Mouse (Mus musculus): ENCODE results near the gene Ifngr1. TPM values are rescaled to one million over a fixed set of nuclear protein-coding genes. Genes with fewer than 3 reads are reported as not detected.

Gene Ifngr1
- polyA plus RNA-seq (2015; fragmentation: Nextera tagmentation; extraction: Ambion mirVana): 19.4 and 20.0 TPM in 2 replicates

- WGBS: under 1% methylated on average over 52 of the region's 52 CpGs
- H3K9ac ChIP-seq (ENCODE audit: low read depth, low read length): peak within 1 kb of the TSS; percentile 88
- peak; percentile 100 for ATAC-seq
- H3K27me3 ChIP-seq (ENCODE audit: control insufficient read depth, insufficient read depth, low read depth, low read length): no peaks in the 10 kb centered on the region
- H3K27ac ChIP-seq (ENCODE audit: low read length): peak within 1 kb of the TSS; percentile 71
- peak within 1 kb of the TSS; percentile 81 for H3K4me3 ChIP-seq (ENCODE audit: low read depth, low read length)
- H3K36me3 ChIP-seq (ENCODE audit: control insufficient read depth, insufficient read depth, low read length): no peaks in the 10 kb centered on the region
- no peaks in the 10 kb centered on the region for H3K9me3 ChIP-seq (replicated peaks; ENCODE audit: control insufficient read depth, low read length, poor library complexity, severe bottlenecking)
- H3K4me1 ChIP-seq (ENCODE audit: control insufficient read depth, insufficient read depth, low read length): peaks cover 6% of the 10 kb centered on the region
- H3K4me2 ChIP-seq (ENCODE audit: low read length): peak within 1 kb of the TSS; percentile 89
Measured at GRCm38 (mm10) chr10:19591641-19592441, at the start of gene Ifngr1. TSS of gene Ifngr1 (plus strand) at chr10:19591949.

GRCm38 (mm10) chr10:19546825-19547224, 44.9 kb upstream of the Ifngr1 start:
- WGBS: 97% methylated on average over 1 of the region's 1 CpGs
- ATAC-seq: no peak
- H3K4me1 ChIP-seq (ENCODE audit: control insufficient read depth, insufficient read depth, low read length): no peaks in the 10 kb centered on the region
- H3K36me3 ChIP-seq (ENCODE audit: control insufficient read depth, insufficient read depth, low read length): no peaks in the 10 kb centered on the region
- no peaks in the 10 kb centered on the region for H3K9me3 ChIP-seq (replicated peaks; ENCODE audit: control insufficient read depth, low read length, poor library complexity, severe bottlenecking)
- no peaks in the 10 kb centered on the region for H3K27me3 ChIP-seq (ENCODE audit: control insufficient read depth, insufficient read depth, low read depth, low read length)
- no peak overlapping the region for H3K4me2 ChIP-seq (ENCODE audit: low read length)
- H3K27ac ChIP-seq (ENCODE audit: low read length): no peak overlapping the region
- no peak overlapping the region for H3K4me3 ChIP-seq (ENCODE audit: low read depth, low read length)
- no peak overlapping the region for H3K9ac ChIP-seq (ENCODE audit: low read depth, low read length)

GRCm38 (mm10) chr10:19548016-19548415, 43.7 kb upstream of the Ifngr1 start:
- Histone ChIP-seq H3K4me3 (ENCODE audit: low read depth, low read length) (no peak overlapping the region), H3K36me3 (ENCODE audit: control insufficient read depth, insufficient read depth, low read length) (no peaks in the 10 kb centered on the region), H3K9me3 (replicated peaks; ENCODE audit: control insufficient read depth, low read length, poor library complexity, severe bottlenecking) (no peaks in the 10 kb centered on the region), H3K9ac (ENCODE audit: low read depth, low read length) (no peak overlapping the region), H3K4me1 (ENCODE audit: control insufficient read depth, insufficient read depth, low read length) (no peaks in the 10 kb centered on the region), H3K4me2 (ENCODE audit: low read length) (no peak overlapping the region), H3K27me3 (ENCODE audit: control insufficient read depth, insufficient read depth, low read depth, low read length) (no peaks in the 10 kb centered on the region), H3K27ac (ENCODE audit: low read length) (no peak overlapping the region)
- 60% methylated on average over 1 of the region's 1 CpGs for WGBS
- no peak for ATAC-seq

DNA sequence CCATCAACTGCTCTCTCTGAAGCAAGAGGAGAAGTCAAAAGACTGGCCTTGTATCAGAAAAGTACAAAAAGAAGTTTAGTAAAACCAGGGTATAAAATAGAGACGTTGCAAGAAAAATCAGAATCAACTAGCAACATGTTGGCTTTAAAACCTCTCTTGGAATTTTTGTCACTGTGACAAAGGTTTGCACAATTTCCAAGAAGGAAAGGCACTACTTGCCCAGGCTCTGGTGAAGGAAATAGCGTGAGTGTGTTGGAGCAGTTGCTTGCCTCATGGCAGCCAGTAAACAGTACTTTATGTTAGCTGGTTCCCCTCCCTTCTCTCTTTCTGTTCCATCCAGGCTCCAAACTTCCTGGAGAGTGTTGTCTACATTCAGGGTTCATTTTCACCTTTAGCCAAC, 43.3 kb upstream of the Ifngr1 start:
- Histone ChIP-seq H3K27ac (ENCODE audit: low read length) (no peak overlapping the region), H3K27me3 (ENCODE audit: control insufficient read depth, insufficient read depth, low read depth, low read length) (no peaks in the 10 kb centered on the region), H3K9me3 (replicated peaks; ENCODE audit: control insufficient read depth, low read length, poor library complexity, severe bottlenecking) (no peaks in the 10 kb centered on the region), H3K9ac (ENCODE audit: low read depth, low read length) (no peak overlapping the region), H3K4me1 (ENCODE audit: control insufficient read depth, insufficient read depth, low read length) (no peaks in the 10 kb centered on the region), H3K36me3 (ENCODE audit: control insufficient read depth, insufficient read depth, low read length) (no peaks in the 10 kb centered on the region), H3K4me2 (ENCODE audit: low read length) (no peak overlapping the region), H3K4me3 (ENCODE audit: low read depth, low read length) (no peak overlapping the region)
- ATAC-seq: no peak
- WGBS: 94% methylated on average over 2 of the region's 2 CpGs

- no peaks in the 10 kb centered on the region for H3K9me3 ChIP-seq (replicated peaks; ENCODE audit: control insufficient read depth, low read length, poor library complexity, severe bottlenecking)
- H3K4me3 ChIP-seq (ENCODE audit: low read depth, low read length): no peak overlapping the region
- H3K4me1 ChIP-seq (ENCODE audit: control insufficient read depth, insufficient read depth, low read length): no peaks in the 10 kb centered on the region
- no peaks in the 10 kb centered on the region for H3K27me3 ChIP-seq (ENCODE audit: control insufficient read depth, insufficient read depth, low read depth, low read length)
- no peak overlapping the region for H3K4me2 ChIP-seq (ENCODE audit: low read length)
- no peaks in the 10 kb centered on the region for H3K36me3 ChIP-seq (ENCODE audit: control insufficient read depth, insufficient read depth, low read length)
- 92% methylated on average over 3 of the region's 3 CpGs for WGBS
- no peak for ATAC-seq
- H3K27ac ChIP-seq (ENCODE audit: low read length): no peak overlapping the region
- H3K9ac ChIP-seq (ENCODE audit: low read depth, low read length): no peak overlapping the region
Measured at GRCm38 (mm10) chr10:19551585-19551984, 40.2 kb upstream of the Ifngr1 start.

DNA sequence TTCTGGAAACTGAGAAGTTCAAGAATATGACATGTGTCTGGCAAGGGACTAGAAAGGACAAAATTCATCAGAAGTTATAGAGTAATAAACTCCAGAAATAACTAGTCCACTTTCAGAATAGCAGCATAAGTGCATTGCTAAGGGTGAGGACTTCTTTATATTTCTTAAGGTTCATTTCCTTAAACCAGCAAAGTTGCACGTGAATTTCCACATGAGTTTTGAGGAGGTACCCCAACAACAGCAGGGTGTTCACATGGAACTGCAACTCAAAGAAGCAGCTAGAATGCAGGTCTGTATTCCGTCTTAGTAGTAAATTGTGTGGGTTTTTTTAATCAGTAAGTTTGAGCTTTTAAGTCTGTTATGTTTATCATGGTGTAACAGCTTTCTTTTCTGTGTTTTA, 37.9 kb upstream of the Ifngr1 start:
- no peaks in the 10 kb centered on the region for H3K9me3 ChIP-seq (replicated peaks; ENCODE audit: control insufficient read depth, low read length, poor library complexity, severe bottlenecking)
- H3K27ac ChIP-seq (ENCODE audit: low read length): no peak overlapping the region
- H3K9ac ChIP-seq (ENCODE audit: low read depth, low read length): no peak overlapping the region
- H3K36me3 ChIP-seq (ENCODE audit: control insufficient read depth, insufficient read depth, low read length): no peaks in the 10 kb centered on the region
- ATAC-seq: no peak
- H3K4me3 ChIP-seq (ENCODE audit: low read depth, low read length): no peak overlapping the region
- WGBS: 78% methylated on average over 2 of the region's 2 CpGs
- H3K4me2 ChIP-seq (ENCODE audit: low read length): no peak overlapping the region
- no peaks in the 10 kb centered on the region for H3K27me3 ChIP-seq (ENCODE audit: control insufficient read depth, insufficient read depth, low read depth, low read length)
- no peaks in the 10 kb centered on the region for H3K4me1 ChIP-seq (ENCODE audit: control insufficient read depth, insufficient read depth, low read length)

- ATAC-seq: no peak
- Histone ChIP-seq H3K9me3 (replicated peaks; ENCODE audit: control insufficient read depth, low read length, poor library complexity, severe bottlenecking) (no peaks in the 10 kb centered on the region), H3K4me3 (ENCODE audit: low read depth, low read length) (no peak overlapping the region), H3K36me3 (ENCODE audit: control insufficient read depth, insufficient read depth, low read length) (no peaks in the 10 kb centered on the region), H3K27ac (ENCODE audit: low read length) (no peak overlapping the region), H3K4me2 (ENCODE audit: low read length) (no peak overlapping the region), H3K4me1 (ENCODE audit: control insufficient read depth, insufficient read depth, low read length) (no peaks in the 10 kb centered on the region), H3K27me3 (ENCODE audit: control insufficient read depth, insufficient read depth, low read depth, low read length) (no peaks in the 10 kb centered on the region), H3K9ac (ENCODE audit: low read depth, low read length) (no peak overlapping the region)
- WGBS: 80% methylated on average over 4 of the region's 4 CpGs
Measured at GRCm38 (mm10) chr10:19557696-19558095, 34.1 kb upstream of the Ifngr1 start.

GRCm38 (mm10) chr10:19559565-19560165, 32.1 kb upstream of the Ifngr1 start:
- H3K9me3 ChIP-seq (replicated peaks; ENCODE audit: control insufficient read depth, low read length, poor library complexity, severe bottlenecking): no peaks in the 10 kb centered on the region
- WGBS: 84% methylated on average over 8 of the region's 8 CpGs
- H3K27me3 ChIP-seq (ENCODE audit: control insufficient read depth, insufficient read depth, low read depth, low read length): no peaks in the 10 kb centered on the region
- H3K4me2 ChIP-seq (ENCODE audit: low read length): no peak overlapping the region
- no peak overlapping the region for H3K9ac ChIP-seq (ENCODE audit: low read depth, low read length)
- no peak overlapping the region for H3K27ac ChIP-seq (ENCODE audit: low read length)
- no peaks in the 10 kb centered on the region for H3K4me1 ChIP-seq (ENCODE audit: control insufficient read depth, insufficient read depth, low read length)
- no peaks in the 10 kb centered on the region for H3K36me3 ChIP-seq (ENCODE audit: control insufficient read depth, insufficient read depth, low read length)
- no peak for ATAC-seq
- no peak overlapping the region for H3K4me3 ChIP-seq (ENCODE audit: low read depth, low read length)

DNA sequence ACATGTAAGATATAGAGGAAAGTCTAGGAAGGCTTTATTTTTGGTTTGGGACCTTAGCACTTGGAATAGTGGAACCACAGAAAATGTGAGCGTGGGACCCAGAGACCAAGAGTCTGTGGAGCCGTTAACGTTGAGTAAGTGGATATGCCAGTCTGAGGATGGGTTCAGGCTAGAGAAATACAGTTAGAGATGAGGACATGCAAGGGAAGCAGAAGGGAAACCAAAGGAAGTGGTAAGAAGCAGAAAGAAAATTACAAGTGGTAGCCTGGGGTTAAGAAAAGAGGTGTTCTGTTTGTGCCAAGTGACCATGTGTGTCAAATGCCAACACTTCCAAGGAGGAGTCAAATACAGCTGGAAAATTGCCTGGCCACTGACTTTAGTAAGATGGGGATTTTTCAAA, 29.2 kb upstream of the Ifngr1 start:
- H3K9me3 ChIP-seq (replicated peaks; ENCODE audit: control insufficient read depth, low read length, poor library complexity, severe bottlenecking): no peaks in the 10 kb centered on the region
- no peak for ATAC-seq
- no peaks in the 10 kb centered on the region for H3K27me3 ChIP-seq (ENCODE audit: control insufficient read depth, insufficient read depth, low read depth, low read length)
- WGBS: 97% methylated on average over 3 of the region's 3 CpGs
- no peak overlapping the region for H3K4me2 ChIP-seq (ENCODE audit: low read length)
- H3K27ac ChIP-seq (ENCODE audit: low read length): no peak overlapping the region
- no peaks in the 10 kb centered on the region for H3K4me1 ChIP-seq (ENCODE audit: control insufficient read depth, insufficient read depth, low read length)
- H3K36me3 ChIP-seq (ENCODE audit: control insufficient read depth, insufficient read depth, low read length): no peaks in the 10 kb centered on the region
- H3K4me3 ChIP-seq (ENCODE audit: low read depth, low read length): no peak overlapping the region
- no peak overlapping the region for H3K9ac ChIP-seq (ENCODE audit: low read depth, low read length)

All from midbrain, embryonic 16.5 days (tissue).